Mouse (Mus musculus) stomach, postnatal 0 days (tissue): ENCODE data around the gene Fndc9.

ENCODE experiments used
- CTCF ChIP-seq: IDR thresholded peaks from 2 replicates; pipeline ENCODE4 v1.5.1; 2016; ENCODE audit warnings: antibody characterized with exemption, low read depth, mild to moderate bottlenecking, moderate library complexity
- EP300 ChIP-seq: optimal IDR thresholded peaks from 2 replicates; pipeline ENCODE3; 2016; ENCODE audit warnings: antibody characterized with exemption

- TF ChIP-seq CTCF (no peak), EP300 (no peak)
Observed at GRCm38 (mm10) chr11:46213844-46214243, 21.5 kb upstream of the Fndc9 start.
